Mouse (Mus musculus) embryonic fibroblast, embryonic 13.5 days (primary cell): ENCODE results near the gene Gpatch11. TPM values are rescaled to one million over a fixed set of nuclear protein-coding genes. Genes with fewer than 3 reads are reported as not detected.

ENCODE experiments used
- H3K27ac ChIP-seq: 2 replicates; pipeline ENCODE4 v1.5.1; 2012; ENCODE audit warnings: low read length, control low read depth, inconsistent platforms; ENCODE audit not compliant: insufficient read depth
- H3K4me1 ChIP-seq: 2 replicates; pipeline ENCODE4 v1.6.1; 2011; ENCODE audit warnings: low read length; ENCODE audit not compliant: control insufficient read depth, insufficient read depth
- H3K4me3 ChIP-seq: 2 replicates; pipeline ENCODE4 v1.5.1; 2011; ENCODE audit warnings: mild to moderate bottlenecking, control low read depth, low read length; ENCODE audit not compliant: insufficient read depth
- CTCF ChIP-seq: IDR thresholded peaks from 2 replicates; pipeline ENCODE4 v1.5.1; 2011; ENCODE audit warnings: mild to moderate bottlenecking, control low read depth, low read length, moderate library complexity, borderline replicate concordance; ENCODE audit not compliant: insufficient read depth
- POLR2A ChIP-seq: IDR thresholded peaks from 2 replicates; pipeline ENCODE4 v1.6.1; 2011; ENCODE audit warnings: low read depth, mild to moderate bottlenecking, control low read depth, low read length, moderate library complexity
- polyA plus RNA-seq: library from polyadenylated mRNA; stranded (reverse); fragments of >200 nt; gene quantifications from 2 replicates; pipeline ENCODE4 v1.2.4, GENCODE M21; 2011; ENCODE audit warnings: low read depth; ENCODE audit not compliant: missing spikeins, insufficient read length

The Gpatch11 gene
- polyA plus RNA-seq, 1 experiment: 34.6 TPM

DNA sequence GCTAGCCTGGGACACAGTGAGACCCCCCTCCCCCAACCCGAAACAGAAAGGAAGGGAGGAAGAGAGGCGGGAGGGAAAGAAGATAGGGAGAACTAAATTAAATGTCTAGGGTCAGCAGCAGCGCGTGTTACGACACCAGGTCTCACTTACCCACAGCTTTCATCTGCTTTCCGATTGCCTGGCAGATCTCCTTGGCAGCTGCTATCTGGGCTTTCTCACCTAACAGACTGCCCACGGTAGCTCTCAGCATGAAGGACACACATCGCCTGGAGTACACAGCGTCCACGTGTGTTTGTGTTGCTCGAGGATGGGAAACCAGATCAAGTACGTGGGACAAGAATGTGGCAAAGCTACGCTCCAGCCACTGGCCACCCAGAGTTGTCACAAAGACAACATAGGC lies 11.0 kb upstream of the Gpatch11 start:
- Histone ChIP-seq H3K4me1 (no peaks in the 10 kb centered on the region), H3K27ac (no peak overlapping the region), H3K4me3 (no peak overlapping the region)
- TF ChIP-seq POLR2A: no peak
- TF ChIP-seq CTCF: no peak

DNA sequence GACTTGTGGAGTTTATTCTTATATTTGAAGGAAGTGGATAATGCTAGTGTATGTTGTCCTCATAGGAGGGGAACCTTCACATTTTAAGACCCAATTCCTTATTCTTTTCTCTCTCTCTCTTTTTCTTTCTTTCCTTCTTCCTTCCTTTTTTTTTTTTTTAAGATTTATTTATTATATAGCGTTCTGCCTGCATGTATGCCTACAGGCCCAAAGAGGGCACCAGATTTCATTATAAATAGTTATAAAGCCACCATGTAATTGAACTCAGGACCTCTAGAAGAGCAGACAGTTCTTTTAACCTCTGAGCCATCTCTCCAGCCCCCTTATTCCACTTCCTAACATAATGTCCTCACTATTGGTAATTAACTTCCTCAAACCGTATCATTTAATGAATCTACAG lies 689 bp downstream of the Gpatch11 start:
- H3K4me1 ChIP-seq: 0 out of 2 replicates have a peak, but pooled peaks cover 2% of the 10 kb centered on the region

DNA sequence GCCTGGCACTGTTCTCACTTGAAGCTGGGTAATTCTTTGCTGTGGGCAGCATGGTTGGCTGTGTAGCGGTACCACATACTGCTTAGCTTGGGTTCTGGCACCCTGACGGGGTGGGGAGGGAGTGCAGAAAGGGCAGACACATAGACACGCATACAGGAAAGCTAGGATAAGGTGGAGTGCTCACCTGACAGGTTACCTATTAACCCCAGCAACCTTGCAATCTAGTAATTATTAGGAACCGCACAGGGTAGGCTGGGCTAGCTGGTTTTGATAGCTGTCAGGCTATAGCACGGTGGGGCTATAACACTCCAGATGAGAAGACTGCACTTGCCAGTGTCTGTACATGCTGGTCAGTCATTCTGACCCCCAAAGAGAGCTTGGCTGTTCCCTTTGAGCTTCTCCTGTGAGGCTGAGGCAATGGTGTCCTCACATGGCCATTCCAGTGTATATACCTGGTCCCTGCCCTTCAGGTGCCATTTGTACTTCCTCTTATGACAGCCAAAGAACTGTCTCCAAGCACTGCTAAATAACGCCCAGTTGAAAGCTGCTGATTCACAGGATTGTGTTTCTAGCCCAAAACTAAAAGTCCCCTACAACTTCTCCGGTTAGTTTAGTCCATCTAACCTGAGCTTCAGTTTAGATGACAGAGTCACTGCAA lies 7.0 kb downstream of the Gpatch11 start:
- no peak overlapping the region for H3K27ac ChIP-seq
- H3K4me1 ChIP-seq: peaks cover 2% of the 10 kb centered on the region
- TF ChIP-seq POLR2A (no peak), CTCF (no peak)
- no peak overlapping the region for H3K4me3 ChIP-seq

More for the DNA sequence above, 689 bp downstream of the Gpatch11 start:
- no peak for TF ChIP-seq POLR2A
- TF ChIP-seq CTCF: no peak
- H3K4me3 ChIP-seq: peak overlapping the region; percentile 92
- peak overlapping the region; percentile 62; the same call in 1 of the 2 replicates for H3K27ac ChIP-seq

DNA sequence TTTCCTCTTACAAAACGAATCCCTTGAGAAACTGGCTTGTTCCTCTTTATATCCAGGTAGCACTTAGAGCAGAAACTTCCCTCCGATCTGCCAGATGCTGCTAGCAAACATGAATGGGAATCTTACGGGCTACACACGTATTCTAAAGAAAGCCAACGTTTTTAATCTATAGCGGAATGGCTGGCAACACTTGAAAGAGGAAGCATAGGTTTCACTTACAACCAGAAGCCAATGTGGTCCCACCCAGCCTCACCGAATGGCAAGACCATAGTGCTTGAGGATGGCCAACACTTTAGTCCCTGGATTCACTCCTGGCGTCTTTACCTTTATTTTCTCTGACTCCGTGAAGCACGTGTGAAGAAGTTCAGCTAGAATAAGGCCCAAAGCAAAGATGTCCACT lies 20.9 kb downstream of the Gpatch11 start:
- H3K27ac ChIP-seq: no peak overlapping the region
- TF ChIP-seq CTCF: no peak
- TF ChIP-seq POLR2A: no peak

DNA sequence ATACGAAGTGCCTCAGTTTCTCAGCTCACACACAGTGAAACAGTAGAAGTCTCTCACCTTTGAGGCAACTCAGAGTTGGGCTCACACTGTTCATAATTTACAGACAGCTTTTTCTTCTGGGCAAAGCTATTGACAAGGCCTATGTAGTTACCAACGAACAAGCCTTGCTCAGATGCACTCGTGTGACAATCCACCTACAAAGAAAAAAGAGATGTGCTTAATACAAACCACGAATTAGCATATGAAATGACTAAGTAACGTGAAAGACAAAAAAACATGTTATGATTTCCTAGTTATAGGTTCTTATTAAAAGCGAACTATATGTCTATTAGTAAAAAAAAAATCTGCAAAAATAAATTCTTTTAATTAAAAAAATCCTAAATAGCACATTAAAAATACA lies 38.5 kb downstream of the Gpatch11 start:
- H3K4me1 ChIP-seq: no peaks in the 10 kb centered on the region
- TF ChIP-seq CTCF (no peak), POLR2A (no peak)

More for the DNA sequence above, 20.9 kb downstream of the Gpatch11 start:
- no peak overlapping the region for H3K4me3 ChIP-seq
- H3K4me1 ChIP-seq: no peaks in the 10 kb centered on the region; the same call in 1 of the 2 replicates

DNA sequence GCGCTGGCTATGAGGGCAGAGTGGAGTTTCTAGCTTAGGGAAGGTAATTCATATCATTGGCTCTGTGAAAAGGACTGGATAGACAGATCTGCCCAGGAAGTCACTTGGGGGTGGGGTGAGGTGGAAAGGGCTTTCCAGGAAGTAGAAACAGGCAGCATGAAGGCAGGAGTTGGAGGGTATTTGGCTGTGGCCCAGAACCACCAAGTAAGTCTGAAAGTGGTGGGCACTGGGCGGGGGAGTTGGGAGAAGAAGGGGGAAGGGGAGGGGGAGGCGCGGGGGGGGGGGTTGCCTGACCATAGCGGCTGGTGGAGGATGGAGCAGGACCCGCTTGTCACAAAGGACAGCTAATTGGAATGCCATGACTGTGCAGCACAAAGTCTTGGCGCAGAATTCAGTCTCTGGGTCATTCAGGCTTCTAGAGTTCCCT lies 46.5 kb downstream of the Gpatch11 start:
- peak overlapping the region; percentile 84 for H3K27ac ChIP-seq
- H3K4me3 ChIP-seq: peak overlapping the region; percentile 92
- H3K4me1 ChIP-seq: no peaks in the 10 kb centered on the region
- TF ChIP-seq POLR2A: no peak
- TF ChIP-seq CTCF: no peak

More for the DNA sequence above, 38.5 kb downstream of the Gpatch11 start:
- no peak overlapping the region for H3K4me3 ChIP-seq
- no peak overlapping the region for H3K27ac ChIP-seq

DNA sequence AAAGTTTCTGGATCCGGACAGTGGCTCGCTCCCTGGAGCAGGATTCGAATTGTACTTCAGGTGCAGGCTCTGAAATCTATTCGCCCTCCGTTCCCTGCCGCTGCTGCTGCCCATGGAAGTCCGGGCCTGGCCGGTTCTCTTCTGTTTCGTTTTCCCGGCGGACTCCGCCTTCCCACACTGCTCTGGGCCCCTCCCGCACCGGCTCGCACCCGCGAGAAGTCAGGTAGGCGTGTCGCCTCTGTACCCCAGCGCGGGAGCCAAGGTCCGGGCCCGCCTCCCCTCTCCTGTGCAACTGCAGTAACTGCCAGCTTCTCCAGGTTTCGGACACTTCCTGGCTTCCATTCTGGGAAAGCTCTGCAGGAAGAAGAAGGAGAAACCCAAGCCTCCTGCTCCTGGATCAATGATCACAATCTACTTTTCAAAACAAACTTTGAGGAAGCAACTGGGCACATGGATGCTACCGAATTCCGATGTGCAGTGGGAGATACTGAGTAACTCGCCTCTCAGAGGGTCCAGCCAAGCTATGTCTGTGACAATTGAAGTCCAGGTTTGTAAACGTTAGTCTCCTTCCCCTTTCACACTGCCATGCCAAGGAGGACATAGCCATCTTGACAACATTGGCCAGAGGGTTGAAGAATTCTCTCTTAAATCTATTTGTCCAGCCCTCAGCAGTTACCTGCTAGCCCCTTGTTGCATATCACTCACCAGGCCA lies 47.2 kb downstream of the Gpatch11 start, which contains the start of gene Eif2ak2:
Eif2ak2 (minus strand) TSS at position 173 of the 712 bp plus-strand sequence.
- no peak for TF ChIP-seq CTCF
- TF ChIP-seq POLR2A: peak; percentile 82
- no peaks in the 10 kb centered on the region for H3K4me1 ChIP-seq
- peak within 1 kb of the TSS; percentile 84 for H3K27ac ChIP-seq
- H3K4me3 ChIP-seq: peak within 1 kb of the TSS; percentile 92

DNA sequence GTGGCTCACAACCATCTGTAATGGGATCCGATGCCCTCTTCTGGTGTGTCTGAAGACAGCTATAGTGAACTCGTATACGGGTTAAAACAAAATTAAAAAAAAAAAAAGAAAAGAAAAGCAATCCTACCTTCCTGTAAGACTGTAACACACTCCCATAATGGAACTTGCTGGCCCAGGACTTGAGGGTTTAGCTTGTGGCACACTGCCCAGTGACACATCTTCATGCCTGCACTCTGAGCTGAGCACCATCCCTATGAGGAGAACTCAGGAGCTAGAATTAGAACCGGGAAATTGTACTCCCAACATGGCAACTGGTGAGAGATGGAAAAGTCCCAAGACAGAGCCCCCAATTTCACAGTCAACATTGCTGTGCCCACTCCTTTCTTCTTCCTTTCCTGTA lies 47.9 kb downstream of the Gpatch11 start:
- no peak for TF ChIP-seq POLR2A
- TF ChIP-seq CTCF: no peak
- Histone ChIP-seq H3K27ac (no peak overlapping the region), H3K4me3 (no peak overlapping the region), H3K4me1 (no peaks in the 10 kb centered on the region)

DNA sequence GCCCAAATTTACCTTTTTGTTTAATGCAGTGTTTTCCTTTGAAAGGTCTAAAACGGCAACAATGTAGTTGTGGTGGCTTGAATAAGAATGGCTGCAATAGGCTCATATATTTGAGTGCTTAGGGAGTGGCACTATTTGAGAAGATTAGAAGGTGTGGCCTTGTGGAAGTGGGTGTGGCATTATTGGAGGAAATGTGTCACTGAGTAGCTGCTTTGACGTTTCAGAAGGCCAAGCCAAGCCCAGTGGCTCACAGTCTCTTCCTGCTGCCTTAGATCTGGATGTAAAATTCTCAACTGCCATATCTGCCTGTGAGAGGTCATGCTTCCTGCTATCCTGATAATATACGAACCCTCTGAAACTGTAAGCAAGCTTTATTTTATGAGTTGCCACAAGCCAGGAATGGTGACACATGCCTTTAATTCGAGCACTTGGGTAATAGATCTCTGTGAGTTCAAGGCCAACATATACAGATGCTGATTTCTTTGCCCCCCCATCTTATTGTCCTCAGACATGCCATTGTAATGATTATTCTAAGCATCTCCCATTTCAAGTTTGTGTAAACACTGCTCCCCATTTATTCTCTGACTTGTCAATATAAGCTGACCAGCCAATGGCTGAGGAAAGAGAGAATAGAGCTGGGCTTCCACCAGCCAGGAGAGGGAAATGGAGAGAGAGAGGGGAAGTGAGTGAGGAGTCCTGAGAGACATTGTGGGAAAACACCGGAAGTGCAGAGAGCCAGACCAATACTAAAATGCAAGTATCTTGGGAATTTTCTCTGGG lies 50.1 kb downstream of the Gpatch11 start:
- Histone ChIP-seq H3K27ac (no peak overlapping the region), H3K4me1 (no peaks in the 10 kb centered on the region), H3K4me3 (no peak overlapping the region)
- no peak for TF ChIP-seq CTCF
- TF ChIP-seq POLR2A: no peak
